Mouse (Mus musculus) NIH3T3 (cell line): ENCODE results near the gene Bcat2.

Experiments
- DNase-seq: peaks from one replicate; pipeline ENCODE4 v3.0.0-alpha.2; 2012; ENCODE audit warnings: low read depth

The Bcat2 gene

GRCm38 (mm10) chr7:45587631-45588592, 18.0 kb downstream of the Bcat2 start:
- no peak for DNase-seq

GRCm38 (mm10) chr7:45589173-45589572, 19.2 kb downstream of the Bcat2 start:
- DNase-seq, result peak; percentile 98

GRCm38 (mm10) chr7:45589898-45590297, 19.9 kb downstream of the Bcat2 start:
- no peak for DNase-seq

- DNase-seq, result peak; percentile 50
Observed at GRCm38 (mm10) chr7:45590874-45591273, 20.9 kb downstream of the Bcat2 start.

- DNase-seq, result no peak
Observed at GRCm38 (mm10) chr7:45591880-45592279, 21.9 kb downstream of the Bcat2 start.

- DNase-seq, result peak; percentile 95
Observed at GRCm38 (mm10) chr7:45593118-45593815, 23.3 kb downstream of the Bcat2 start.

- DNase-seq, result no peak
Observed at GRCm38 (mm10) chr7:45595176-45595575, 25.2 kb downstream of the Bcat2 start.

GRCm38 (mm10) chr7:45596107-45596506, 26.2 kb downstream of the Bcat2 start:
- no peak for DNase-seq

GRCm38 (mm10) chr7:45597013-45597412, 27.1 kb downstream of the Bcat2 start:
- DNase-seq, result no peak

- DNase-seq, result no peak
Observed at GRCm38 (mm10) chr7:45597527-45597926, 27.6 kb downstream of the Bcat2 start.

GRCm38 (mm10) chr7:45598960-45599879, 29.3 kb downstream of the Bcat2 start:
- no peak for DNase-seq

- no peak for DNase-seq
Observed at GRCm38 (mm10) chr7:45605704-45606289, 35.8 kb downstream of the Bcat2 start.

- DNase-seq, result no peak
Observed at GRCm38 (mm10) chr7:45609511-45609910, 39.6 kb downstream of the Bcat2 start.

- peak; percentile 75 for DNase-seq
Observed at GRCm38 (mm10) chr7:45616277-45616676, 46.3 kb downstream of the Bcat2 start.

GRCm38 (mm10) chr7:45617042-45617695, 47.2 kb downstream of the Bcat2 start, which contains the start of gene Fut1:
Gene Fut1, plus strand, starts transcription at chr7:45617289.
- DNase-seq, result no peak

GRCm38 (mm10) chr7:45618316-45618715, 48.4 kb downstream of the Bcat2 start:
- no peak for DNase-seq

- DNase-seq, result no peak
Observed at GRCm38 (mm10) chr7:45619592-45619991, 49.6 kb downstream of the Bcat2 start.

- DNase-seq, result peak; percentile 44
Observed at GRCm38 (mm10) chr7:45621443-45621842, 51.5 kb downstream of the Bcat2 start, which contains the start of gene Izumo1. Gene Izumo1, plus strand, starts transcription at chr7:45621811.

- DNase-seq, result no peak
Observed at GRCm38 (mm10) chr7:45623507-45623906, 53.6 kb downstream of the Bcat2 start.

GRCm38 (mm10) chr7:45624718-45625117, 54.8 kb downstream of the Bcat2 start:
- DNase-seq, result no peak

GRCm38 (mm10) chr7:45625481-45625880, 55.5 kb downstream of the Bcat2 start:
- DNase-seq, result no peak
